Mouse (Mus musculus) embryonic fibroblast, embryonic 13.5 days (primary cell): ENCODE data around the gene Fam131c.

ENCODE experiments used
- CTCF ChIP-seq: IDR thresholded peaks from 2 replicates; pipeline ENCODE4 v1.5.1; 2011; ENCODE audit warnings: mild to moderate bottlenecking, control low read depth, low read length, moderate library complexity, borderline replicate concordance; ENCODE audit not compliant: insufficient read depth
- POLR2A ChIP-seq: IDR thresholded peaks from 2 replicates; pipeline ENCODE4 v1.6.1; 2011; ENCODE audit warnings: low read depth, mild to moderate bottlenecking, control low read depth, low read length, moderate library complexity

DNA sequence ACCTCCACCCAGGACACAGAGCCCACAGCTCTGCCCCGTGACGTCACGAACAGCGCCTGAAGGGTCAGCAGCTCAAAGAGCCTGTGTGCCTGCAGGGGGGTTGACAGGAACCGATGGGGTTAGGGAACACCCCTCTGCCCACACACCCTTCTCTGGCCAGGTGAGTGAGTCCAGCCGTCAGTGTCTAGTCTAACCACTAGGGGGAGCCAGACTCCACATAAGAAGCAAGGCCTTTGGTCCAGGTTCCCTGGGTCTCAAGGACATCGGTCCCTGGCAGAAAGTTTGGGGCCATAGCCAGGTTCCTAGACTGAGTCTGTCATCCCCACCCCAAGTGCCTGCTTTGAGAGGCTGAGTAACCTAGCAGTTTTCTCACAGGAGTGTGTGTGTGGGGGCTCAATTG lies 17.3 kb downstream of the Fam131c start:
- TF ChIP-seq CTCF (peak; percentile 80; the same call in 1 of the 2 replicates), POLR2A (no peak)
